Mouse (Mus musculus) heart, embryonic 12.5 days (tissue): ENCODE data around the gene Ankrd36. TPM values are rescaled to one million over a fixed set of nuclear protein-coding genes. Genes with fewer than 3 reads are reported as not detected.

Experiments used
- ATAC-seq: fragments of 200-750 bp; cut with Nextera tagmentation; 2 replicates; pipeline ENCODE4 v1.8.0; 2017; ENCODE audit warnings: moderate TSS enrichment, moderate library complexity; ENCODE audit not compliant: insufficient number of reproducible peaks, low FRiP score
- H3K27ac ChIP-seq: fragments of 300-500 bp; sonication (generic); 2 replicates; pipeline ENCODE4 v1.5.1; 2016; ENCODE audit warnings: mild to moderate bottlenecking, moderate library complexity; ENCODE audit not compliant: poor library complexity, severe bottlenecking
- H3K27me3 ChIP-seq: fragments of 300-500 bp; sonication (generic); replicated peaks from 2 replicates; pipeline ENCODE4 v1.6.1; 2016; ENCODE audit warnings: mild to moderate bottlenecking, moderate library complexity
- H3K36me3 ChIP-seq: fragments of 300-500 bp; sonication (generic); 2 replicates; pipeline ENCODE4 v1.6.1; 2016; ENCODE audit warnings: mild to moderate bottlenecking, moderate library complexity
- H3K4me1 ChIP-seq: fragments of 300-500 bp; sonication (generic); replicated peaks from 2 replicates; pipeline ENCODE4 v1.6.1; 2016; ENCODE audit warnings: mild to moderate bottlenecking
- H3K4me2 ChIP-seq: fragments of 300-500 bp; sonication (generic); 2 replicates; pipeline ENCODE4 v1.6.1; 2016; ENCODE audit warnings: mild to moderate bottlenecking, moderate library complexity
- H3K4me3 ChIP-seq: fragments of 300-500 bp; sonication (generic); 2 replicates; pipeline ENCODE4 v1.5.1; 2016; ENCODE audit warnings: mild to moderate bottlenecking
- H3K9ac ChIP-seq: fragments of 300-500 bp; sonication (generic); 2 replicates; pipeline ENCODE4 v1.6.1; 2016; ENCODE audit warnings: mild to moderate bottlenecking, moderate library complexity
- H3K9me3 ChIP-seq: fragments of 300-500 bp; sonication (generic); replicated peaks from 2 replicates; pipeline ENCODE4 v1.6.1; 2016; ENCODE audit warnings: mild to moderate bottlenecking, moderate library complexity
- WGBS: fragments of 180-500 bp; shearing (Covaris S2); methylation state at CpG from one replicate; pipeline ENCODE4 v1.1.7; 2016; 5-methylcytosine and 5-hydroxymethylcytosine counted together
- polyA plus RNA-seq: library from polyadenylated mRNA; unstranded; fragments of >200 nt; fragmentation: Nextera tagmentation; extraction: Ambion mirVana; gene quantifications from 2 replicates; pipeline ENCODE4 v1.2.1, GENCODE M21; 2016

The Ankrd36 gene
- polyA plus RNA-seq, 1 experiment from 2014 or later, result 0.18 TPM

DNA sequence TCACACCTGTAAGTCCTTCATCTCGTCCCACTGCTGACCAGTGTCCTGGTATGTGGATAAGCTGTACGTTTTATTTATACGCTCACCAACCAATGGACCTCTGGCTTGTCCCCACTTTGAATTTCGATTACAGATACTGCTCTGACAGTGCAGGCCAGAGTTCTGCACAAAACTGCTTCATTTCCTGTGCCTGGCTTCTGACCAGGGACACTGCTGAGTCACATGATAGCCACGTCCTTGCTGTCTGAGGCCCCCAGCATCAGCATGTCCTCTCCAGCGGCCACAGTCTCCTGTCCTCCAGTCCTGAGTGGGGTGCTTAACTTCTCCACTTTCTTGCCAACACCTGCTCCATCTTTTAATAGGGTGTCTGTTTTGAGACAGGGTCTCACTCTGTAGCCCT, 113.1 kb downstream of the Ankrd36 start:
- H3K4me2 ChIP-seq, result no peak overlapping the region
- 43% methylated on average over 6 of the region's 6 CpGs for WGBS
- no peaks in the 10 kb centered on the region for H3K27me3 ChIP-seq
- no peak overlapping the region for H3K27ac ChIP-seq
- no peaks in the 10 kb centered on the region for H3K9me3 ChIP-seq
- H3K9ac ChIP-seq, result no peak overlapping the region
- no peak overlapping the region for H3K4me3 ChIP-seq
- H3K36me3 ChIP-seq, result no peaks in the 10 kb centered on the region
- H3K4me1 ChIP-seq, result no peaks in the 10 kb centered on the region
- no peak for ATAC-seq

DNA sequence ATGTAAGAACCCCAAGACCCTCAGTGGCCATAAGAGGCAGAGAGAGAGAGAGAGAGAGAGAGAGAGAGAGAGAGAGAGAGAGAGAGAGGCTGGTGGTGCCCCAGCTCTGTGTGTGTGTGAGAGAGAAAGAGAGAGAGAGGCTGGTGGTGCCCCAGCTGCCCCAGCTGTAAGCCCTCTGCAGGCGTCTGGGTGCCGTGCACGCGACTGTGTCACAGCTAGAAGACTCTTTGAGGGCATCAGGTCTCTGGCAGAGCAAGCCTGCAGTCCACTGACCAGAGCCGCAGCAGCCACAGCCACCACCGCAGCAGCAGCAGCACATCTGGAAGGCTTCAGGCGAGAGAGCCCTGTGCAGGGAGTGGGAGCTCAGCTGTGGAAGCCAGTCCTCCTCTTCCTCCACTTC, 114.8 kb downstream of the Ankrd36 start:
- no peak overlapping the region for H3K9ac ChIP-seq
- H3K27ac ChIP-seq, result no peak overlapping the region
- no peaks in the 10 kb centered on the region for H3K36me3 ChIP-seq
- WGBS, result 26% methylated on average over 7 of the region's 7 CpGs
- no peak overlapping the region for H3K4me3 ChIP-seq
- H3K9me3 ChIP-seq, result no peaks in the 10 kb centered on the region
- H3K4me2 ChIP-seq, result no peak overlapping the region
- H3K4me1 ChIP-seq, result no peaks in the 10 kb centered on the region
- no peaks in the 10 kb centered on the region for H3K27me3 ChIP-seq
- no peak for ATAC-seq

DNA sequence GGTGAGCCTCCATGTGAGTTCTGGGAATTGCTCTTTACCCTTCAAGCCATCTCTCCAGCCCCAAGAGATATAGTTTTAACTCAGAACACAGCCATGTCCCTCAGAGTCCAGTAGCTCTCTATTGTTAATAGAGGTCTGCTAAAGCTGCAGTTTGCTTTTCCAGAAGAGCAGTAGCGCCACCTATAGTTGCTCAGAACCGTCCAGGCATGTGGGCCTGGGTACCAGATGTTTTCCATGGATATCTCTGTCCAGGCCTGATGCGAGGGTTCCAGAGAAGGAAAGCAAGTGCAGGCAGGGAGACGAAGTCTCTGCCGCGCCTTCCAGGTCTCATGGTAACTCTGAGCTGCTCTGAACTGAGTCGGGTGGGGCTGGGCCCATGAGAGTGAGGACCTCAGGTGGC, 122.3 kb downstream of the Ankrd36 start:
- H3K9ac ChIP-seq, result no peak overlapping the region
- H3K36me3 ChIP-seq, result no peaks in the 10 kb centered on the region
- H3K4me2 ChIP-seq, result no peak overlapping the region
- no peak for ATAC-seq
- H3K9me3 ChIP-seq, result peaks cover 7% of the 10 kb centered on the region; the same call in 1 of the 2 replicates
- no peaks in the 10 kb centered on the region for H3K4me1 ChIP-seq
- H3K4me3 ChIP-seq, result no peak overlapping the region
- WGBS, result 28% methylated on average over 7 of the region's 7 CpGs
- no peak overlapping the region for H3K27ac ChIP-seq
- H3K27me3 ChIP-seq, result no peaks in the 10 kb centered on the region

DNA sequence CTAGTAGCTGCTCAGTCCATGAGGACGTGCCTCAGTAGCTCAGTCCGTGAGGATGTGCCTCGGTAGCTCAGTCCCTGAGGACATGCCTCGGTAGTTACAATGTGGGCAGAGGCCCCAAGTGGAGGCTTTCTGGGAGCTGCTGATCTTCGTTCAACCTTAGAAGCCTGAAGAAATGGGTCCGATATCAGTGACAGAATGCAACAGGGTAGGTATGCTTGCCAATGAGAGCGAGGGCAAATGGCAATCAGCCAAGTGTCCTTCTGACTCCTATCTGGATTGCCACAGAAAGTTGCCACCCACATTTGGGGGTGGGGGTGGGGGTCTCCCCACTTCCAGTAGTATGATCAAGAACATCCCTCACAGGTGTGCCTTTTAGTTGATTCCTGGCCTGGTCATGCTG, 131.3 kb downstream of the Ankrd36 start:
- no peaks in the 10 kb centered on the region for H3K27me3 ChIP-seq
- no peak for ATAC-seq
- H3K36me3 ChIP-seq, result peaks cover 25% of the 10 kb centered on the region
- H3K4me2 ChIP-seq, result no peak overlapping the region
- WGBS, result 81% methylated on average over 7 of the region's 7 CpGs
- peaks cover 9% of the 10 kb centered on the region for H3K4me1 ChIP-seq
- H3K9ac ChIP-seq, result no peak overlapping the region
- no peaks in the 10 kb centered on the region for H3K9me3 ChIP-seq
- H3K27ac ChIP-seq, result no peak overlapping the region
- no peak overlapping the region for H3K4me3 ChIP-seq

DNA sequence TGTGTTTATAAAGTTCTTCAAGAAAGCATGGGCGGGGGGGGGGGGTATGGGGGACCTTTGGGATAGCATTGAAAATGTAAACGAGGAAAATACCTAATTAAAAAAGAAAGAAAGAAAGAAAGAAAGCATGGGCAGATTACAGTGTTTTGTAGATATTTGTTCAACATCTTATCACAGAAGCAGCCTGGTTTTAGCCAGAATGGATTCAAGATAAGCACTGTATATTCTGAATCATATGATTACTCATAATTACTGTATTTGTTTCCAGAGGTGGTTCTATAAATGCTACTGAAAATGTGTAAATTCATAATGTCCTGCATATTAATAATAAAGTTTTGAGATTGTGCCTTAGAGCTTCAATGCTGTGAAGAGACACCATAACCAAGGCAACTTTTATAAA, 131.8 kb downstream of the Ankrd36 start:
- Histone ChIP-seq H3K27ac (no peak overlapping the region), H3K36me3 (peaks cover 25% of the 10 kb centered on the region), H3K4me3 (no peak overlapping the region), H3K4me1 (peaks cover 14% of the 10 kb centered on the region), H3K4me2 (no peak overlapping the region), H3K27me3 (no peaks in the 10 kb centered on the region), H3K9me3 (no peaks in the 10 kb centered on the region), H3K9ac (no peak overlapping the region)
- ATAC-seq, result no peak
- WGBS, result 55% methylated on average over 2 of the region's 2 CpGs

DNA sequence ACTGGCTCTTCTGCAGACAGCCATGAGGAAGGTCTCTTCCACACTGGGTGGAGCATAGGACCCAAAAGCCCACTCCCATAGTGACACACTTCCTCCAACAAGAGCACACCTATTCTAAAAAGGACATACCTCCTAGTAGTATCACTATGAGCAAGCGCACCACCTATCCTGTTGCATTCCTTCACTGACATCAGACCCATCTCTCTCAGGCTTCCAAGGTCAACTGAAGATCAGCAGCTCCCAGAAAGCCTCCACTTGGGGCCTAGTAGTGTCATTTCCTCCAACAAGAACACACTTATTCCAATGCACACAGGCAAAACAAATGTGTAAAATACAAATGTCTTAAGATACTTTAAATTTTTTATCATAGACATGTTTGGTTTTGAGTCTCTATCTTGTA, 132.3 kb downstream of the Ankrd36 start:
- H3K9ac ChIP-seq, result no peak overlapping the region
- no peak overlapping the region for H3K4me2 ChIP-seq
- WGBS, result 91% methylated on average over 1 of the region's 1 CpGs
- H3K27me3 ChIP-seq, result no peaks in the 10 kb centered on the region
- no peak overlapping the region for H3K27ac ChIP-seq
- H3K9me3 ChIP-seq, result no peaks in the 10 kb centered on the region
- H3K4me1 ChIP-seq, result peaks cover 19% of the 10 kb centered on the region
- no peak for ATAC-seq
- H3K4me3 ChIP-seq, result no peak overlapping the region
- peaks cover 25% of the 10 kb centered on the region for H3K36me3 ChIP-seq

DNA sequence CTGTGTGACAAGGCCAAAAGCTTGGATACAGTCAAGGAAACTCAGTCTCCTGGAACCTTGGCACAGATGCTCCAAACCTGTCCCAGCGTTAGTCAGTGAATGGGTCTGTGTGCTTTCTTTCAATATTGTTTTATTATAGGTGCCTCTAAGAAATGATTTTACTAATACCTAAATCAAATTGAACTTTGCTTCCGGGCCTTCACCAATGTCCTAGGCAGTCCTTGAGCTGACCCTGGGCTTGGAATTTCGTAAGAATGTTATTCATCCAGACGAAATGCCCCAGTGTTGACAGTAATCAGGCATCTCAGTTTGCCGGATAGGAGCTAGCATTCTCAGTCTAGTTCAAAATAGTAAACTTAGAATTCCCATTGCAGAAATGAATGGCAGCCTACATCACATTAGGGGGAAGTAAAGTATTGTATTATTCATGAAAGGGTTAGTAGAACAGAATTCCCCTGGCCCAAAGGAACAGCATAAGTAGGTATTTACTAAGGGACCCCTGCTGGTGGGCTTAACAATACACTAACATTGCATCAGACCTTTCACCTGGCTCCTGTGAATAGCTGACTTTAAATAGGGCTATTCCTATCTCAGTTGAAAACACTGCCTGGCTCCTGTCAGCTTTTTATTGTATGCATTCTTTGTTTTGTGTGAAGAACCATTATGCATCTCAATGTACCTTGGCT, 132.9 kb downstream of the Ankrd36 start:
- no peaks in the 10 kb centered on the region for H3K9me3 ChIP-seq
- no peak for ATAC-seq
- H3K27ac ChIP-seq, result no peak overlapping the region
- H3K4me3 ChIP-seq, result no peak overlapping the region
- WGBS, result 56% methylated on average over 5 of the region's 5 CpGs
- no peak overlapping the region for H3K4me2 ChIP-seq
- peaks cover 25% of the 10 kb centered on the region for H3K36me3 ChIP-seq
- no peaks in the 10 kb centered on the region for H3K27me3 ChIP-seq
- H3K4me1 ChIP-seq, result peaks cover 20% of the 10 kb centered on the region
- no peak overlapping the region for H3K9ac ChIP-seq

DNA sequence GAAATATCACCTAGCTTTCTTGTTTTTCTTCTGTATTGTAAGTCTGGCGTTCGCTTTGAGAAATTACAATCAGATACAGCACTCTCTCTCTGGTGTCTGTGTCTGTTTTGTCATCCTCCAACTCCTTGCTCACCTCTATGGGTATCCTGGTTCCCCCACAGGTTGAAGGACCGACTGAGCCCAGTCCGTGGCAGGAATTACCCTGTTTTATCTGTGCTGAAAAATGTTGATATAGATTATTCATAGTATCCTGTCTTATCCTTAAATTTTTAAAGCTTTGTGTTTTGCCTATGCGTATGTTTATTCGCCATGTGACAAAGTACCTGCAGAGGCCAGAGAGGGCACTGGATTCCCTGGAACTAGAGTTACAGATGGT, 133.5 kb downstream of the Ankrd36 start:
- Histone ChIP-seq H3K36me3 (peaks cover 25% of the 10 kb centered on the region), H3K9ac (no peak overlapping the region), H3K4me3 (no peak overlapping the region), H3K9me3 (no peaks in the 10 kb centered on the region), H3K27me3 (no peaks in the 10 kb centered on the region), H3K4me1 (peaks cover 20% of the 10 kb centered on the region), H3K4me2 (no peak overlapping the region), H3K27ac (no peak overlapping the region)
- ATAC-seq, result no peak
- 86% methylated on average over 6 of the region's 6 CpGs for WGBS

DNA sequence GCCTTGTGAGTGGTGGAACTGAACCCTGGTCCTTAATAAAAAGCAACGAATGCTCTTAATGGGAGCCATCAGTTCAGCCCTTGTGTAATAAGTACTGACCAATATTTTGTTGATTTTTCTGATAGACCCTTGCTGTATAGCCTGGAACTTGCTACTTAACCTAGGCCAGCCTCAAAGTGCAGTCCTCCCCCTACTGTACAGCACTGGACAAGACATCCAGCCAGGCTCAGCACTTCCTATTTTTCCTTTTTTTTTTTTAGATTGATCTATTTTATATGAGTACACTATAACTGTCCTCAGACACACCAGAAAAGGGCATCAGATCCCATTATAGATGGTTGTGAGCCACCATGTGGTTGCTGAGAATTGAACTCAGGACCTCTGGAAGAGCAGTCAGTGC, 133.9 kb downstream of the Ankrd36 start:
- Histone ChIP-seq H3K27me3 (no peaks in the 10 kb centered on the region), H3K27ac (no peak overlapping the region), H3K4me1 (peaks cover 20% of the 10 kb centered on the region), H3K4me2 (no peak overlapping the region), H3K9ac (no peak overlapping the region), H3K36me3 (peaks cover 25% of the 10 kb centered on the region), H3K9me3 (no peaks in the 10 kb centered on the region), H3K4me3 (no peak overlapping the region)
- no peak for ATAC-seq
- 92% methylated on average over 1 of the region's 1 CpGs for WGBS

DNA sequence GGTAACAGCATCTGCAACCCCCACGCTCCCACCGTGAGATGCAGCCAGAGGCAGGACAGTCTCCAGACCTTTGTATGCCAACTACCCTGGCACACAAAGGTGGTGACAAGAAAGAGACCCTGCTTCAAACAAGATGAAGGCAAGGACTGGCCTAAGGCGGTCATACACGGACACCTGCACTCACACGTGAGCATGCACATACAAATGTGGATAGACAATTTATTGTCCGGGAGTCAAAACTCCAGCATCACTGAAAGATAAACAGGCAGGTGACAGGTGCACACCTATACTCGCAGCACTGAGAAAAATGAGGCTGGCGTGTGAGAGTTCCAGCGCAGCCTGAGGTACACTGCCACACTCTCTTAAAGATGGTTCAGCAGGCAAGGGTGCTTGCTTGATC, 136.5 kb downstream of the Ankrd36 start:
- no peaks in the 10 kb centered on the region for H3K9me3 ChIP-seq
- H3K9ac ChIP-seq, result no peak overlapping the region
- H3K4me1 ChIP-seq, result peaks cover 27% of the 10 kb centered on the region
- WGBS, result 88% methylated on average over 9 of the region's 9 CpGs
- no peak for ATAC-seq
- no peak overlapping the region for H3K4me3 ChIP-seq
- H3K36me3 ChIP-seq, result peaks cover 25% of the 10 kb centered on the region
- H3K27me3 ChIP-seq, result no peaks in the 10 kb centered on the region
- H3K4me2 ChIP-seq, result peak overlapping the region; percentile 92
- no peak overlapping the region for H3K27ac ChIP-seq

DNA sequence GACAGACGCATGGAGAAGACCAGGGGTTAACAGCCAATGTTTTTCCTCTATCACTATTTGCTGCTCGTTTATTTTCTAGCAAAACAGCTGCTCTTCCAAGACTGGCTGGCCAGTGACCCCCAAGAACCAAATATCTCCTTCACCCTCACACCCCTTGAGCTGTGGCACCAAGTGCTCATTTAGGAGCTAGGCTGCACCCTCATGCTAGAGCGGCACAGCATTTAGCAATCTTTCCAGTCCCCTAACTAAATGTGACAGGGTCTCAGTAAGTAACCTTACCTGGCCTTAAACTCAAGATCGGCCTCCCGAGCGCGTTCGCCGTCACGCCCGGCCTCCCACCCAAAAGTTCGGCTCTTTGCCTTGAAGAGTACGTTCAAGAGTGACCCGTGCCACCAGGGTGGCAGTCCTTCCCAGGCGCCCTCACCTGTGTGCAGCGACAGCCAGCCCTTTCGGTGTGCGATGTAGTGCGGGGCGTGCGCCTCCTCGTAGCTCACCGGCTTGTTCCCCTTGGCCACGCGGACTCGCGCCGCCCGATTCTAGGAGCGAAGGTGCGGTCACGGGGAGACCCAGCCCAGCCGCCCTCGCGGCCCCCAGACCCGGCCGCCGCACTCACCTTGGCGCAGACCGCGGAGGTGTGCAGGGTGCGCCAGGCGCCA, 137.5 kb downstream of the Ankrd36 start:
- ATAC-seq, result peak; percentile 76
- H3K9ac ChIP-seq, result peak overlapping the region; percentile 95
- H3K9me3 ChIP-seq, result no peaks in the 10 kb centered on the region
- peak overlapping the region; percentile 92 for H3K4me2 ChIP-seq
- no peaks in the 10 kb centered on the region for H3K27me3 ChIP-seq
- WGBS, result 1% methylated on average over 43 of the region's 43 CpGs
- peak overlapping the region; percentile 91 for H3K4me3 ChIP-seq
- peak overlapping the region; percentile 61; the same call in 1 of the 2 replicates for H3K27ac ChIP-seq
- H3K4me1 ChIP-seq, result peaks cover 27% of the 10 kb centered on the region
- H3K36me3 ChIP-seq, result peaks cover 25% of the 10 kb centered on the region
